Mouse (Mus musculus): ENCODE results near the gene Rela. TPM values are rescaled to one million over a fixed set of nuclear protein-coding genes. Genes with fewer than 3 reads are reported as not detected.

Gene Rela
- total RNA-seq (2014; rRNA removed) (30.3 and 34.8 TPM in 2 replicates), polyA plus RNA-seq (2015; fragmentation: Nextera tagmentation; extraction: Ambion mirVana) (30.8 and 31.8 TPM in 2 replicates)

DNA sequence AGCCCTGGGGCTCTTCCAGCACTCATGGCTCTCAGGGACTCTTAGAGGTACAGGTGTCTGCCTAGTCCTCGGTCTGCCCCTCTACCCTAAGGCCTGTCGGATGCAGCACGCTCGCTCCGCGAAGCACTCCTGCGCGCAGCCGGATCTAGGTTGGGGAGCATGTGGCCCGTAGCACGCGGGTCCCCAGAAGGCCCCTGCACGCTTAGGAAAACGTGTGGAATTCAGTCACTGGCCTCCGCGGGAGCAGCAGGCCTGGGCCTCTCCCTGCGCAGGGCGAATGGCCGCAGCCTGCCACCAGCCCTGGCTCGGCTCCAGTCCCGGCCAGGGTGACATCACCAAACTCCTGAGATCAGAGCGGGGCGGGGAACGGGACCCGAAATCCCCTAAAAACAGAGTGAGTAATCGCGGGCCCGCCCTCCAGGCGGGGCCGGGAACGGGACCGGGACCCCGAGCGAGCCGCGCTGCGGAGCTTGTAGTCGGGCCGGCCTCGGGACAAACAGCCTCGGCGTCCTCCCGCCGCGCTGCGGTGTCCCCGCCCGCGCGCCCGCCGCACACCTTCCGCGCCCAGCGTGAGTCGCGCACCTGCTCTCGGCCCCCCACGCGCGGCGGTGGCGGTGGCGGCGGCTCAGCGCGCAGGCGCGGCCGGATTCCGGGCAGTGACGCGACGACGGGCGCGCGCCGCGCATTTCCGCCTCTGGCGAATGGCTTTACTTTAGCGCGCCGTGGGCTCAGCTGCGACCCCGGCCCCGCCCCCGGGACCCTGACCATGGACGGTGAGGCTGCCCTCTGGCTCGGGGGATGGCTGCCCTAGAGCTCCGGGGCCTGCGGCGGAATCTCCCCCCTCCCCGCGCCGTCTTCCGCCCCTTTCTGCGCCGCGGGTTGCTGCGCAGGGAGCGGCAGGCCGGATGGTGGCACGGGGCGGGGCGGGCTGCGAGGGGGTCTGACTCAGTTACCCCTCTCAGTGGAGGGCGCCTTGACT, at the start of gene Rela:
Gene Rela (plus strand): TSS at position 415 of the 979 bp plus-strand sequence.
- no peak for TF ChIP-seq CTCF (IDR thresholded peaks at IDR 0.05)
- peak within 1 kb of the TSS; percentile 96 for H3K9ac ChIP-seq (replicated peaks; ENCODE audit: low read length, poor library complexity, severe bottlenecking)
- peak; percentile 89 for DNase-seq (ENCODE audit: low spot score)
- H3K4me1 ChIP-seq (ENCODE audit: insufficient read depth, low read length), result peaks cover 9% of the 10 kb centered on the region
- under 1% methylated on average over 54 of the region's 109 CpGs for WGBS
- H3K36me3 ChIP-seq (ENCODE audit: insufficient read depth, low read length), result peaks cover 34% of the 10 kb centered on the region
- peak within 1 kb of the TSS; percentile 79 for H3K4me3 ChIP-seq (ENCODE audit: low read depth, low read length)
- peak within 1 kb of the TSS; percentile 90 for H3K4me2 ChIP-seq (ENCODE audit: low read depth, low read length, poor library complexity, severe bottlenecking)
- peak within 1 kb of the TSS; percentile 95 for H3K27ac ChIP-seq (ENCODE audit: low read depth, low read length)
- no peaks in the 10 kb centered on the region for H3K9me3 ChIP-seq (ENCODE audit: low read length)
- ATAC-seq (ENCODE audit: low FRiP score), result peak; percentile 88
- no peaks in the 10 kb centered on the region for H3K27me3 ChIP-seq (ENCODE audit: insufficient read depth, low read length)

DNA sequence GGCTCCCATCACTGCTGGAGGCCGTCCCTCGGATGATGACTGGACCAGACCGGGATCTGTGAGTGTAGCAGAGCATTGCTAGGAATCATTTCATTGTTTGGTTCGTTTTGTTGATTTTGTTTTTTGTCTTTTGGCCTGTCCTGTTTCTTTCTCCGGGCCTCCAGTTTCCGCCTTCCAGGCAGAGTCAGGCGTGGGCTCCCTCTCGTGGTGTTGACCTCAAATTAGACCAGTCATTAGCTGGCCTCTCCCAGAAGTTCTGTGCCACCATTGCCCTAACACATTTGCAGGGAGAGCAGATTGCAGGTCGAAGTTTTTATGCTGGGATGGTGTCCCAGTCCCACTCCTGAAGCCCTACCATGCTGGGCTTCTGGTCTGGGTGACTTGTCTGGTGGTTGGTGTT, 48.1 kb upstream of the Rela start:
- WGBS, result 70% methylated on average over 9 of the region's 9 CpGs
- Histone ChIP-seq H3K4me2 (ENCODE audit: low read depth, low read length, poor library complexity, severe bottlenecking) (no peak overlapping the region), H3K4me3 (ENCODE audit: low read depth, low read length) (no peak overlapping the region), H3K36me3 (ENCODE audit: insufficient read depth, low read length) (no peaks in the 10 kb centered on the region), H3K4me1 (ENCODE audit: insufficient read depth, low read length) (no peaks in the 10 kb centered on the region), H3K27me3 (ENCODE audit: insufficient read depth, low read length) (no peaks in the 10 kb centered on the region), H3K9me3 (ENCODE audit: low read length) (no peaks in the 10 kb centered on the region), H3K27ac (ENCODE audit: low read depth, low read length) (no peak overlapping the region), H3K9ac (replicated peaks; ENCODE audit: low read length, poor library complexity, severe bottlenecking) (no peak overlapping the region)
- no peak for ATAC-seq (ENCODE audit: low FRiP score)
- DNase-seq (ENCODE audit: low spot score), result no peak
- TF ChIP-seq CTCF (IDR thresholded peaks at IDR 0.05), result no peak

DNA sequence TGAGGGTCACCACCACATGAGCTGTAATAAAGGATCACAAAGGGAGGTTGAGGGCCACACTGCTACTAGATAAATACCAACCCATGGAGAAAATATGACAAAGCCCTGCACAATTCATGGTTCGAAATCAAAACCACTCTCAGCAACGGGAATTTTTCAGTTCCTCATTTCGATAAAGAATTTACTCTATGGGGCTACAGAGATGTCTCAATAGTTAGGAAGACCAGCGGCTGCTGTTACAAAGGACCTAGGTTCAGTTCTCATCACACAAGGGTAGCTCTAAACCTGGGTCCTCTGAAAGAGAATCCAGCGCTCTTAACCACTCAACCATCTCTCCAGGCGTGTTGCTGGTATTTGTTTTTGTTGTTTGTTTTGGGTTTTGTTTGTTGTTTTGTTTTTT, 45.4 kb upstream of the Rela start:
- no peak overlapping the region for H3K4me2 ChIP-seq (ENCODE audit: low read depth, low read length, poor library complexity, severe bottlenecking)
- 88% methylated on average over 6 of the region's 6 CpGs for WGBS
- DNase-seq (ENCODE audit: low spot score), result no peak
- H3K9me3 ChIP-seq (ENCODE audit: low read length), result no peaks in the 10 kb centered on the region
- H3K36me3 ChIP-seq (ENCODE audit: insufficient read depth, low read length), result no peaks in the 10 kb centered on the region
- no peak for ATAC-seq (ENCODE audit: low FRiP score)
- no peaks in the 10 kb centered on the region for H3K27me3 ChIP-seq (ENCODE audit: insufficient read depth, low read length)
- H3K4me3 ChIP-seq (ENCODE audit: low read depth, low read length), result no peak overlapping the region
- H3K9ac ChIP-seq (replicated peaks; ENCODE audit: low read length, poor library complexity, severe bottlenecking), result no peak overlapping the region
- H3K27ac ChIP-seq (ENCODE audit: low read depth, low read length), result no peak overlapping the region
- H3K4me1 ChIP-seq (ENCODE audit: insufficient read depth, low read length), result no peaks in the 10 kb centered on the region
- TF ChIP-seq CTCF (IDR thresholded peaks at IDR 0.05), result no peak

DNA sequence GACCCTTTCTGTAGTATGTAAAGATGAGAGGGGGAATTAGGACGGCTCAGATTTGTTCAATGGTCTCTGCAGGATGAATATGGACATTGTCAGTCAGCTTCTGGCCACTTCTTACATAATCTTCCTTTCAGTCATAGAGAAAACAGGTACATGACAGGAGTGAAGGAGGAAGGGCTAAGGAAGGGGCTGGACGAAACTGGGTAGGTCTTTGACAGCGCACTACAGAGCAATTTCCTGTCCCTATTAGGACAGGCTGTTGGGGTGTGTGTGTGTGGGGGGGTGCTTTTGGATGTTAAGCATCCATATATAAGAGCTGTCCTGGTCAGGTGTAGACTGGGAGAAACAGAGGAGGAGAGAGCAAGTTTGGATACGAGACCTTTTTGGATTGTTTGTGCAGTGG, 38.1 kb upstream of the Rela start:
- no peak for TF ChIP-seq CTCF (IDR thresholded peaks at IDR 0.05)
- no peak overlapping the region for H3K4me2 ChIP-seq (ENCODE audit: low read depth, low read length, poor library complexity, severe bottlenecking)
- ATAC-seq (ENCODE audit: low FRiP score) (no peak), DNase-seq (ENCODE audit: low spot score) (no peak)
- no peak overlapping the region for H3K4me3 ChIP-seq (ENCODE audit: low read depth, low read length)
- no peaks in the 10 kb centered on the region for H3K9me3 ChIP-seq (ENCODE audit: low read length)
- H3K9ac ChIP-seq (replicated peaks; ENCODE audit: low read length, poor library complexity, severe bottlenecking), result no peak overlapping the region
- no peaks in the 10 kb centered on the region for H3K4me1 ChIP-seq (ENCODE audit: insufficient read depth, low read length)
- 79% methylated on average over 4 of the region's 4 CpGs for WGBS
- peaks cover 12% of the 10 kb centered on the region for H3K36me3 ChIP-seq (ENCODE audit: insufficient read depth, low read length)
- no peak overlapping the region for H3K27ac ChIP-seq (ENCODE audit: low read depth, low read length)
- no peaks in the 10 kb centered on the region for H3K27me3 ChIP-seq (ENCODE audit: insufficient read depth, low read length)

DNA sequence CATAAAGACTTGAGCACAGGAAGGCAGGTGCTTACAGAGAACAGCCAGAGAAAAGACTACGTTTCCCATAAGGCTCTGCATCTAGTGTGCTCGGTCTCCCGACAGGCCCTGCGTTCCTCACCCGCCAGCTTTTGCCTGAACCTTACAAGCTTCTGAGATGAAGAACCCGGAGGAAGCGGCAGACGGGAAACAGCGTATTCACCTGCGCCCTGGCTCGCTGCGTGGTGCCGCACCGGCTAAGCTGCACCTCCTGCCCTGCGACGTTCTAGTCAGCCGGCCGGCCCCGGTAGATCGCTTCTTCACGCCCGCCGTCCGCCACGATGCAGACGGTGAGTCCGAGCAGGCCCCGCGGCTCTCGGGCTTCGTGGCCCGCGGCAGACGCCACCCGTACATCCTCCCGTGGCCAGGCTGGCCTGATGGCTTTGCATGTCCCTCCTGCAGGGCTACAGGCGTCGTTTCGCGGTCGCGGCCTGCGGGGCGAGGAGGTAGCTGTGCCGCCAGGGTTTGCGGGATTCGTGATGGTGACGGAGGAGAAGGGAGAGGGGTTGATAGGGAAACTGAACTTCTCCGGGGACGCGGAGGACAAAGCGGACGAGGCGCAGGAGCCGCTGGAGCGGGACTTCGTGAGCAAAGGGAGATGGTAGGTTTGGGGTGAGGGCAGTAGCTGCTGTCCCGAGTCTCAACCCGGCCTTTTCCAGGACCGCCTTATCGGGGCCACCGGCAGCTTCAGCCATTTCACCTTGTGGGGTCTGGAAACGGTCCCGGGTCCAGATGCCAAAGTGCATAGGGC, 35.3 kb upstream of the Rela start, which contains the start of gene Rnaseh2c:
Gene Rnaseh2c (plus strand): TSS at position 122 of the 790 bp plus-strand sequence.
- DNase-seq (ENCODE audit: low spot score), result peak; percentile 94
- H3K9me3 ChIP-seq (ENCODE audit: low read length), result no peaks in the 10 kb centered on the region
- ATAC-seq (ENCODE audit: low FRiP score), result peak; percentile 86
- no peaks in the 10 kb centered on the region for H3K27me3 ChIP-seq (ENCODE audit: insufficient read depth, low read length)
- peak within 1 kb of the TSS; percentile 76 for H3K9ac ChIP-seq (replicated peaks; ENCODE audit: low read length, poor library complexity, severe bottlenecking)
- peak within 1 kb of the TSS; percentile 78 for H3K4me2 ChIP-seq (ENCODE audit: low read depth, low read length, poor library complexity, severe bottlenecking)
- H3K27ac ChIP-seq (ENCODE audit: low read depth, low read length), result peak within 1 kb of the TSS; percentile 72
- H3K36me3 ChIP-seq (ENCODE audit: insufficient read depth, low read length), result peaks cover 39% of the 10 kb centered on the region
- H3K4me3 ChIP-seq (ENCODE audit: low read depth, low read length), result peak within 1 kb of the TSS; percentile 57
- under 1% methylated on average over 64 of the region's 64 CpGs for WGBS
- H3K4me1 ChIP-seq (ENCODE audit: insufficient read depth, low read length), result no peaks in the 10 kb centered on the region
- no peak for TF ChIP-seq CTCF (IDR thresholded peaks at IDR 0.05)

All from midbrain, postnatal 0 days (tissue).